Mouse (Mus musculus): ENCODE results near the gene Hivep3. TPM values are rescaled to one million over a fixed set of nuclear protein-coding genes. Genes with fewer than 3 reads are reported as not detected.

Hivep3 gene
- 1.9 and 2.1 TPM in 2 replicates for polyA plus RNA-seq (2012; rRNA removed)

GRCm38 (mm10) chr4:119733184-119733880 is at the start of gene Hivep3:
TSS of gene Hivep3 (plus strand) at chr4:119733784.

GRCm38 (mm10) chr4:120064696-120065095 is 331.1 kb downstream of the Hivep3 start, which contains the start of gene AL607142.1:
TSS of gene AL607142.1 (plus strand) at chr4:120064996.

GRCm38 (mm10) chr4:120161166-120161949 is 427.8 kb downstream of the Hivep3 start, which contains the start of gene Edn2:
TSS of gene Edn2 (plus strand) at chr4:120161206.

Other genes with a start within 250 kb of the Hivep3 start
- gene Rimkla, start 241.2 kb upstream of the Hivep3 start, polyA plus RNA-seq (2012; rRNA removed) = 2.8 and 3.7 TPM in 2 replicates
- 16.8 and 29.2 TPM in 2 replicates for gene Foxj3, start 196.8 kb upstream of the Hivep3 start, polyA plus RNA-seq (2012; rRNA removed)
- 3.8 and 4.1 TPM in 2 replicates for gene Frg2f1, start 194.3 kb upstream of the Hivep3 start, polyA plus RNA-seq (2012; rRNA removed)
- not detected in 2 replicates for gene Guca2a, start 96.1 kb upstream of the Hivep3 start, polyA plus RNA-seq (2012; rRNA removed)
- gene Guca2b, start 74.8 kb upstream of the Hivep3 start, polyA plus RNA-seq (2012; rRNA removed) = 0.10 TPM in 1 of 2 replicates, not detected in the other

Data from central nervous system, embryonic 11.5 days (tissue).